Mouse (Mus musculus): ENCODE results near the gene Gm10300. TPM values are rescaled to one million over a fixed set of nuclear protein-coding genes. Genes with fewer than 3 reads are reported as not detected.

The Gm10300 gene
- polyA plus RNA-seq, 1 experiment, result not detected

GRCm38 (mm10) chr4:132093928-132094327 is 19.4 kb downstream of the Gm10300 start:
- H3K27me3 ChIP-seq (ENCODE audit: control insufficient read depth, insufficient read depth, insufficient read length), result peaks cover 14% of the 10 kb centered on the region
- no peaks in the 10 kb centered on the region for H3K36me3 ChIP-seq (ENCODE audit: control insufficient read depth, insufficient read depth)
- TF ChIP-seq FOSL1 (IDR thresholded peaks at IDR 0.05; ENCODE audit: insufficient read depth, low read length, poor library complexity, severe bottlenecking) (no peak), CEBPB (IDR thresholded peaks at IDR 0.05; ENCODE audit: low read depth) (no peak), MYOD1 (IDR thresholded peaks at IDR 0.05; ENCODE audit: control insufficient read depth, insufficient read length, low read depth) (no peak)
- no peaks in the 10 kb centered on the region for H3K79me3 ChIP-seq (ENCODE audit: low read depth)
- no peak overlapping the region for H3K4me3 ChIP-seq (ENCODE audit: insufficient read depth, poor library complexity, severe bottlenecking)
- H3K79me2 ChIP-seq (ENCODE audit: control insufficient read depth, insufficient read depth), result no peaks in the 10 kb centered on the region
- no peak overlapping the region for H3ac ChIP-seq (ENCODE audit: control insufficient read depth, insufficient read length, low read depth)

DNA sequence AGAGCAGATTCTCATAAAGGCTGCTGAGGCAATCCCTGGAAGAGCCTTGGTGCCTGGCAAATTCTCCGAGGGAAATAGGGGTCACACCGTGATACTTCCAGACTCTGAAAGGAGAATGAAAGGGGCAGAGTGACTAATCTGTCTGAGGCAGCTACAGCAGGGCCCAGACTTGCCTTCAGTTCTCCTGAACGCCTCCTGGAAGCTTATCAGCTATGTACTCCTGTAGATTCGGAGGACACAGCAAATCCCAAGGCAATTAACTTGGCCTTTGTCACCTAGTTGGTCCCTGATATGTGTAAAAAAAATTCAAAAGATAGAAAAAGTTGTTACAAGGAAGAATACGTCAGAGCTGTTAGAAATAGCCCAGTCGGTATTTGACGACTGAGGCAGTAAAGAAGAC is 20.5 kb downstream of the Gm10300 start:
- peaks cover 17% of the 10 kb centered on the region for H3K27me3 ChIP-seq (ENCODE audit: control insufficient read depth, insufficient read depth, insufficient read length)
- no peak overlapping the region for H3K4me3 ChIP-seq (ENCODE audit: insufficient read depth, poor library complexity, severe bottlenecking)
- H3K79me3 ChIP-seq (ENCODE audit: low read depth), result no peaks in the 10 kb centered on the region
- H3K36me3 ChIP-seq (ENCODE audit: control insufficient read depth, insufficient read depth), result no peaks in the 10 kb centered on the region
- no peaks in the 10 kb centered on the region for H3K79me2 ChIP-seq (ENCODE audit: control insufficient read depth, insufficient read depth)
- H3ac ChIP-seq (ENCODE audit: control insufficient read depth, insufficient read length, low read depth), result no peak overlapping the region
- TF ChIP-seq FOSL1 (IDR thresholded peaks at IDR 0.05; ENCODE audit: insufficient read depth, low read length, poor library complexity, severe bottlenecking), result no peak
- TF ChIP-seq CTCF (IDR thresholded peaks at IDR 0.05; ENCODE audit: control insufficient read depth, insufficient read depth, insufficient read length), result no peak
- no peak for TF ChIP-seq USF1 (IDR thresholded peaks at IDR 0.05; ENCODE audit: low read depth)
- no peak for TF ChIP-seq MYOG (IDR thresholded peaks at IDR 0.05; ENCODE audit: control insufficient read depth, extremely low read depth, insufficient read length)
- TF ChIP-seq MAX (IDR thresholded peaks at IDR 0.05), result no peak
- no peak for TF ChIP-seq CEBPB (IDR thresholded peaks at IDR 0.05; ENCODE audit: low read depth)
- no peak for TF ChIP-seq MYOD1 (IDR thresholded peaks at IDR 0.05; ENCODE audit: control insufficient read depth, insufficient read length, low read depth)

- Histone ChIP-seq H3ac (ENCODE audit: control insufficient read depth, insufficient read length, low read depth) (no peak overlapping the region), H3K36me3 (ENCODE audit: control insufficient read depth, insufficient read depth) (no peaks in the 10 kb centered on the region), H3K79me2 (ENCODE audit: control insufficient read depth, insufficient read depth) (no peaks in the 10 kb centered on the region), H3K4me3 (ENCODE audit: insufficient read depth, poor library complexity, severe bottlenecking) (no peak overlapping the region), H3K27me3 (ENCODE audit: control insufficient read depth, insufficient read depth, insufficient read length) (peaks cover 37% of the 10 kb centered on the region), H3K79me3 (ENCODE audit: low read depth) (no peaks in the 10 kb centered on the region)
- TF ChIP-seq CTCF (IDR thresholded peaks at IDR 0.05; ENCODE audit: control insufficient read depth, insufficient read depth, insufficient read length) (no peak), MAX (IDR thresholded peaks at IDR 0.05) (no peak), USF1 (IDR thresholded peaks at IDR 0.05; ENCODE audit: low read depth) (no peak), FOSL1 (IDR thresholded peaks at IDR 0.05; ENCODE audit: insufficient read depth, low read length, poor library complexity, severe bottlenecking) (no peak), MYOD1 (IDR thresholded peaks at IDR 0.05; ENCODE audit: control insufficient read depth, insufficient read length, low read depth) (no peak), CEBPB (IDR thresholded peaks at IDR 0.05; ENCODE audit: low read depth) (no peak), MYOG (IDR thresholded peaks at IDR 0.05; ENCODE audit: control insufficient read depth, extremely low read depth, insufficient read length) (no peak)
These were observed 25.1 kb downstream of the Gm10300 start for GRCm38 (mm10) chr4:132099548-132099947.

DNA sequence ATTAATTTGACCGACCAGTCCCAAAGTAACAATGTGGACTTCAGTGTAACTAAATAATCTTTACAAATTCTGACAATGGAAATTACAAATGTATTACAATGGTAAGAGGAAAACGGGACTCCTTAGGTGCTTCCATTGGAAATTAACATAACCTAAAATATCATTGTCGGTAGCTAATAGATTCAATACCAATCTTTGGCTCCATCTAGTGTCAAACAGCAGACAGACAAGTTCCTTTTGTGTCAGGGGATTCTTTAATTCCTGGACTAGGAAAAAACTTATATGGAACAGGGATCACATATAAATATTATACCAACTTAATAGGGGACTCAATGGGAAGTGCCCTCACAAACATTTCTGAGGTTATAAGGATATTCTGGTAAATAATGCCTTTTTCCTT is 26.7 kb downstream of the Gm10300 start:
- Histone ChIP-seq H3K27me3 (ENCODE audit: control insufficient read depth, insufficient read depth, insufficient read length) (peaks cover 37% of the 10 kb centered on the region), H3K4me3 (ENCODE audit: insufficient read depth, poor library complexity, severe bottlenecking) (no peak overlapping the region), H3K36me3 (ENCODE audit: control insufficient read depth, insufficient read depth) (no peaks in the 10 kb centered on the region), H3K79me3 (ENCODE audit: low read depth) (no peaks in the 10 kb centered on the region), H3ac (ENCODE audit: control insufficient read depth, insufficient read length, low read depth) (no peak overlapping the region), H3K79me2 (ENCODE audit: control insufficient read depth, insufficient read depth) (no peaks in the 10 kb centered on the region)
- TF ChIP-seq CEBPB (IDR thresholded peaks at IDR 0.05; ENCODE audit: low read depth) (no peak), MYOD1 (IDR thresholded peaks at IDR 0.05; ENCODE audit: control insufficient read depth, insufficient read length, low read depth) (no peak), MAX (IDR thresholded peaks at IDR 0.05) (no peak), FOSL1 (IDR thresholded peaks at IDR 0.05; ENCODE audit: insufficient read depth, low read length, poor library complexity, severe bottlenecking) (no peak), MYOG (IDR thresholded peaks at IDR 0.05; ENCODE audit: control insufficient read depth, extremely low read depth, insufficient read length) (no peak), CTCF (IDR thresholded peaks at IDR 0.05; ENCODE audit: control insufficient read depth, insufficient read depth, insufficient read length) (no peak)

GRCm38 (mm10) chr4:132108221-132108620 is 33.7 kb downstream of the Gm10300 start:
- Histone ChIP-seq H3K79me3 (ENCODE audit: low read depth) (no peaks in the 10 kb centered on the region), H3ac (ENCODE audit: control insufficient read depth, insufficient read length, low read depth) (no peak overlapping the region), H3K36me3 (ENCODE audit: control insufficient read depth, insufficient read depth) (no peaks in the 10 kb centered on the region), H3K27me3 (ENCODE audit: control insufficient read depth, insufficient read depth, insufficient read length) (peaks cover 47% of the 10 kb centered on the region), H3K79me2 (ENCODE audit: control insufficient read depth, insufficient read depth) (no peaks in the 10 kb centered on the region), H3K4me3 (ENCODE audit: insufficient read depth, poor library complexity, severe bottlenecking) (no peak overlapping the region)
- TF ChIP-seq MYOD1 (IDR thresholded peaks at IDR 0.05; ENCODE audit: control insufficient read depth, insufficient read length, low read depth) (no peak), USF1 (IDR thresholded peaks at IDR 0.05; ENCODE audit: low read depth) (no peak), CEBPB (IDR thresholded peaks at IDR 0.05; ENCODE audit: low read depth) (no peak), CTCF (IDR thresholded peaks at IDR 0.05; ENCODE audit: control insufficient read depth, insufficient read depth, insufficient read length) (no peak), FOSL1 (IDR thresholded peaks at IDR 0.05; ENCODE audit: insufficient read depth, low read length, poor library complexity, severe bottlenecking) (no peak), MAX (IDR thresholded peaks at IDR 0.05) (no peak), MYOG (IDR thresholded peaks at IDR 0.05; ENCODE audit: control insufficient read depth, extremely low read depth, insufficient read length) (no peak)

DNA sequence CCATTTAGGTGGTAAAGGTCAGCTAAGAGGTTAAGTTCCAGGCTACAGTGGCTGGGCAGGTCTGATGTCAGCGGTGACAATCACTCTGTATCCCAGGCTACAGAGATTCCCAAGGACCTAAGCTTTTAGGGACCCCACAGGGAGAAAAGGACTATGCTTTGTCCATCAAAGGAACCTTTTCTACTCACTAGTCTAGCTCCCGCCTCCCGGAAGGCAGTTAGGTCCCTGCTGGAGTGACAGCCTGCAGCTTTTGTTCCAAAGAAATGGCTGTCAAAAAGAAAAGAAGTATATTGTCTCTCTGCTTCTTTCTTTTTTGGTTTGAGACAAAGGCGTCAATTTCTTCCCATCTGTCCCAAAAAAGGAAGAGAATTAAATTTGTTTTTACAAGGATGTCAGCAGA is 36.7 kb downstream of the Gm10300 start:
- no peak overlapping the region for H3ac ChIP-seq (ENCODE audit: control insufficient read depth, insufficient read length, low read depth)
- H3K27me3 ChIP-seq (ENCODE audit: control insufficient read depth, insufficient read depth, insufficient read length), result peaks cover 58% of the 10 kb centered on the region
- H3K4me3 ChIP-seq (ENCODE audit: insufficient read depth, poor library complexity, severe bottlenecking), result no peak overlapping the region
- no peaks in the 10 kb centered on the region for H3K79me3 ChIP-seq (ENCODE audit: low read depth)
- no peaks in the 10 kb centered on the region for H3K36me3 ChIP-seq (ENCODE audit: control insufficient read depth, insufficient read depth)
- H3K79me2 ChIP-seq (ENCODE audit: control insufficient read depth, insufficient read depth), result no peaks in the 10 kb centered on the region
- no peak for TF ChIP-seq MYOG (IDR thresholded peaks at IDR 0.05; ENCODE audit: control insufficient read depth, extremely low read depth, insufficient read length)
- TF ChIP-seq MAX (IDR thresholded peaks at IDR 0.05), result no peak
- no peak for TF ChIP-seq CEBPB (IDR thresholded peaks at IDR 0.05; ENCODE audit: low read depth)
- TF ChIP-seq CTCF (IDR thresholded peaks at IDR 0.05; ENCODE audit: control insufficient read depth, insufficient read depth, insufficient read length), result no peak
- TF ChIP-seq FOSL1 (IDR thresholded peaks at IDR 0.05; ENCODE audit: insufficient read depth, low read length, poor library complexity, severe bottlenecking), result no peak
- no peak for TF ChIP-seq MYOD1 (IDR thresholded peaks at IDR 0.05; ENCODE audit: control insufficient read depth, insufficient read length, low read depth)
- no peak for TF ChIP-seq USF1 (IDR thresholded peaks at IDR 0.05; ENCODE audit: low read depth)
